Mouse (Mus musculus): ENCODE data around the gene Cfap221. TPM values are rescaled to one million over a fixed set of nuclear protein-coding genes. Genes with fewer than 3 reads are reported as not detected.

Cfap221 gene
- 1.0 TPM for polyA plus RNA-seq (2021)

DNA sequence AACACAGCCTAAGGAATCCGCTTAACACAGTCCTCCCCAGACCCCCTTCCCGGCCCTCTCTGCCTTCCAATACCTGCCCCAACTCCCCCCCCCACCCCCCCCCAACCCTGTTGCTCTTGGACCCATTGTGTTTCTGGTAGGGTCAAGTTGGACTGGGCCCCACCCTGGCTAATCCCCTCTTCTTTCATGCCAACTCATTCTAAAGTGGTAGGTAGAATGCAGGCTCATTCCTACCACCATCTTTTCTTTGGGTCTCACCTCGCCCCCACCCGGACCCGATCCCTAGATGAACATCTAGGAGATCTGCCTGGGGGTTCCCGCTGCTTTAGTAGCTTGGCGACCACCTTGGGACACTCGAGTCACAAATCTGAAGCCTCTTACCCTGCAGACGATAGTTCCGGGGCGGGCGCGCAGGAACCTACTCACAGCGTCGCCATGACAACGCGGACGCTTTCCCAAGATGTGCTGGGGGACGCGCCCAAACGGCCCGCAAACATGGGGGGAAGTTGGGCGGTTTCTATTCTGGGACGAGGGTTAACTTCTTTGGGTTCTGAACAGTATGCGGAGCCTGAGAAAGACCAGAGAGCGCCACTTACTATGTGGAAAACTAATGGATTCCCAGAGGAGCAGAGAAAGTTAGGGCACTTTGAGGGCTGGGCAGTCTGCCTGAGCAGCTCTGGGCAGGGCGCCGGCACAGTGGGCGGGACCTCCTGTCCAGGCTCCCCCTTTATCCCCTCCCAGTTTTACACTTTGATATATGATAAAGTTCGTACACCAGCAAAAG is at the start of gene Cfap221:
Gene Cfap221, minus strand, starts transcription at position 437 of the 784 bp plus-strand sequence.
- TF ChIP-seq CTCF (IDR thresholded peaks at IDR 0.05): no peak
- ATAC-seq (peak; percentile 84), DNase-seq (ENCODE audit: low read depth, low spot score) (no peak)
- ChIA-PET POLR2A (no interaction called here), CTCF (interaction anchor here (1.8 to 2.2 kb wide), 2 partner anchors 11 to 16 kb away, joined by 4 to 8 read pairs; no protein-coding TSS in a partner anchor)
- in situ Hi-C loops (cut with MboI; ENCODE audit: low pct_unique_long_range_greater_than_20kb): no loop called here
- H3K27me3 ChIP-seq: no peaks in the 10 kb centered on the region

DNA sequence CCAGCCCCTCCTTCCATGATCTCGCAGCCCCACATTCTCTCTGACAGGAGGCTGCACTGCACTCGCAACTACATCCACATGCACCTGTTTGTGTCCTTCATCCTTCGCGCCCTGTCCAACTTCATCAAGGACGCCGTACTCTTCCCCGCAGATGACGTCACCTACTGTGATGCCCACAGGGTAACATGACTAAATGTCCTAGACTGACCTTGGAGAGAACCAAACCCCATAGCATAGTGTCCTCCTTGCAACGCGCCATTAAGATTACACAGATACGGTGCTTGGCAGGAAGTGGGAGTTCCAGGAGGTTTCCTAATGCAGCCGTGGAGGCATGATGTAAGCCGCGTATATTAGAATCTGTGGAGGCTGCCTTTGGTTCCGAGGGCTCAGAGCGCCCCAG is 47.5 kb upstream of the Cfap221 start:
- no peaks in the 10 kb centered on the region for H3K27me3 ChIP-seq
- in situ Hi-C loops (cut with MboI; ENCODE audit: low pct_unique_long_range_greater_than_20kb): no loop called here
- ChIA-PET POLR2A (no interaction called here), CTCF (interaction anchor here (1.1 kb wide), 1 partner anchor 17 kb away, joined by 3 read pairs; no protein-coding TSS in a partner anchor)
- no peak for TF ChIP-seq CTCF (IDR thresholded peaks at IDR 0.05)
- DNase-seq (ENCODE audit: low read depth, low spot score) (no peak), ATAC-seq (no peak)

DNA sequence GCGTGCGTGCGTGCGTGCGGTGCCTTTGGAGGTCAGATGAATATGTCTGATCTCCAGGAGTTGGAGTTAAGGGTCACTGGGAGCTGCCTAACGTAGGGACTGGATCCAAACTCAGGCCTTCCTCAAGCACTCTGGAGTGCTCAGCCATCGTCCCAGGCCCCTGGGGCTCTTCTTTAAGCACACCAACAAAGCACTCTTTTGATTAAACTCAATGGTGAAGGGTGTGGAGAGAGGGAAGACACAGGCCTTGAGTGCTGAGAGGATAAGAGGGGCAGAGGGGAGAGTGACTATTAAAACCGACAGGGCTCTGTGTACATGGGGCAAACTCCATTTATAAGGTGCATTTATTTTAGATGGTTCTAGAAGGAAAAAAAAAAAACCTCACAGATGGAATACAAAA is 45.4 kb upstream of the Cfap221 start:
- in situ Hi-C loops (cut with MboI; ENCODE audit: low pct_unique_long_range_greater_than_20kb): no loop called here
- no peak for ATAC-seq
- ChIA-PET CTCF (no interaction called here), POLR2A (no interaction called here)
- TF ChIP-seq CTCF (IDR thresholded peaks at IDR 0.05): no peak
- DNase-seq (ENCODE audit: low read depth, low spot score): no peak
- no peaks in the 10 kb centered on the region for H3K27me3 ChIP-seq

DNA sequence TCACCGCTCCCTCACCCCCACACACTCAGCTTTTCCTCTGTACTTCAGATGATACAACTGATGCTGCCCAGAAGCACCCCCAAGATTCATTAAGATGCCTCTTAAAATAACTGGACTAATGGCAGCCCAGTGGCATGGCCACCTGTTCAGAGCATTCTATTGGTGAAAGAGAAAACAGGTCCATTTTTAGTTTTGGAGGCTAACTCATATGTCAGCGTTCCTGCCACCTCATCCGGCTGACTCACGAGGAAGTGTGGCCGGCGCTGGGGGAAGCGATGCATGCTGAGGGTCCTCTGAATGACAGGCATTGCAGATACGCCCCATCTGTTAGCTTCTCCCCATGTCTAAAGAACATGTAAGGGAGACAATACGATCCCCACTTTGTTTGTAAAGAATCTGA is 41.6 kb upstream of the Cfap221 start:
- CTCF ChIA-PET: interaction anchor here (0.6 to 0.9 kb wide), 2 partner anchors 18 to 221 kb away, joined by 3 to 4 read pairs; no protein-coding TSS in a partner anchor
- POLR2A ChIA-PET: interaction anchor here (1.1 kb wide), 1 partner anchor 62 kb away, joined by 4 read pairs; no protein-coding TSS in a partner anchor
- ATAC-seq (no peak), DNase-seq (ENCODE audit: low read depth, low spot score) (no peak)
- TF ChIP-seq CTCF (IDR thresholded peaks at IDR 0.05): no peak
- in situ Hi-C loops (cut with MboI; ENCODE audit: low pct_unique_long_range_greater_than_20kb): no loop called here
- no peaks in the 10 kb centered on the region for H3K27me3 ChIP-seq

DNA sequence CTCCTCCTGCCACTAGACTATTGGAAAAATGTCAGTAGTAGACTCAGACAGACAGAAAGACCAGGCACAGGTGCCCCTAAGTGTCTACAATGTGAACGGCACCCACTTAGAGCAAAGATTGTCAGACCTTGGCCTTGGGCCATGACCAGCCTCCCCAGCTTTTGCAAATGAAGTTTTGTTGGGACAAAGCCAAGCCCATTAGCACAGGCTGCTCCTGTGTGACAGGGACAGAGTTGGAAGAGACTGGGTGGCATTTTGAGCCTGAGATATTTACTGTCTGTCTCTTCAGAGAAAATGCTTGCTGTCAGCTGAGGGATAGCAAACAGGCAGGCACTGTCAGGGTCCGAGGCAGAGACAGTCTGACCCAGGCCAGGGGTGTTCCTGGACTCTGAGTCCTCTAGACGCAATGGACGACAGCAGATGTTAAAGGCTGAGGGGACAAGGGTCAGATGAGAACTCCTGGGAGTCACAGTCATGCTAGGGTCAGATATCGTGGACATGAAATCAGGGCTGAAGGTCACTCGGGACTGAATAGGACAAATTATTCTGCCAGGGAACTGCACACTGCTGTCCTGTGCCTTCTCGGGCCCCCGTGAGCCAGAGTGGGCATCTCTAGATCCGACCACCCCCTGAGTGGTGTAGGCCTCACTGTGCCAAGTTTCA is 40.1 kb upstream of the Cfap221 start:
- in situ Hi-C loops (cut with MboI; ENCODE audit: low pct_unique_long_range_greater_than_20kb): no loop called here
- DNase-seq (ENCODE audit: low read depth, low spot score): no peak
- ChIA-PET CTCF (no interaction called here), POLR2A (no interaction called here)
- no peak for TF ChIP-seq CTCF (IDR thresholded peaks at IDR 0.05)
- no peaks in the 10 kb centered on the region for H3K27me3 ChIP-seq
- ATAC-seq: no peak

DNA sequence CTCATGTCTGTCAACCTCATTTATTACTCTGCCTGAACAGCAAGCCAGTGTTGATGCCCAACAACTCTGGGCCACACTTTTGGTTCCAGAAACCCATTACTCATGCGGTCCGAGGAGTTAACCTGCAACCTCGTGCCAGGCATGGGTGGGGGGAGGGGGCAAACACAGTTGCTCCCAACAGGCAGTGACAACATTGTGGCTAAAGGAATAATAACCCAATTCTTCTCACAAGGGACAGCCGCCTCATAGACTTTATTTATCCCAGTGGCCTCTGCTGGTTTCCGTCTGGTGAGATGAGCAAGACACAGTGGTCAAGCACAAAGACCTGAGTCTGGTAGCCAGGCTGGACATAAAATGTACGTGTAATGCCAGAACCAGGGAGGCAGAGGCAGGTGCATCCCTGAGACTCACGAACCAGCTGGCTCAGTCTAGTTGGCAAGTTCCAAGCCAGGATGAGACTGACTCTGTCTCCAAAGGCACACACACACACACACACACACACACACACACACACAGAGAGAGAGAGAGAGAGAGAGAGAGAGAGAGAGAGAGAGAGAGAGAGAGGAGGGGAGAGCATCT is 38.5 kb upstream of the Cfap221 start:
- no peak for TF ChIP-seq CTCF (IDR thresholded peaks at IDR 0.05)
- H3K27me3 ChIP-seq: no peaks in the 10 kb centered on the region
- POLR2A ChIA-PET: no interaction called here
- ATAC-seq: no peak
- no peak for DNase-seq (ENCODE audit: low read depth, low spot score)
- CTCF ChIA-PET: interaction anchor here (1.1 to 3.9 kb wide), 3 partner anchors 8 to 58 kb away, joined by 3 to 20 read pairs (median 5); no protein-coding TSS in a partner anchor
- in situ Hi-C loops (cut with MboI; ENCODE audit: low pct_unique_long_range_greater_than_20kb): no loop called here

DNA sequence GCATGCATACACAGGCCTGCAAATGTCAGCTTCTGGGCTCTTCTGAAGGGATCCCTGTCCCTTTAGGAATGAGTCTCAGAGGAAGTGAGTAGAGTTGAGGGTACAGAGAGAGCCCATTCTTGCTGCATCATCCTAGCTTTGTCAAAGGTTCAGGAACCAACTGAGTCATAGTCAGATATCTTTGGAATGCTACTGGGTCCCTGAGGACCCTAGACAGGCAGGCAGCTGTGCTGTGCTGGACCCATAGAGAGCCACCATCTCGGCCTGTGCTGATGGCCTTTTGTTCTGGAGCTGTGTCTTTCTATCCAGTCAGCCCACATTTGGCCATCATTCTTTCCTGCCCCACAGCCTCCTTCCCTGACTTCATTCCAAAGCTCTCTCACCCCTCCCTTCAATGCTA is 37.8 kb upstream of the Cfap221 start:
- in situ Hi-C loops (cut with MboI; ENCODE audit: low pct_unique_long_range_greater_than_20kb): loop anchor here (5.0 kb wide), 1 partner anchor 58 kb away; no protein-coding TSS in a partner anchor
- no peaks in the 10 kb centered on the region for H3K27me3 ChIP-seq
- DNase-seq (ENCODE audit: low read depth, low spot score) (no peak), ATAC-seq (no peak)
- TF ChIP-seq CTCF (IDR thresholded peaks at IDR 0.05): no peak
- POLR2A ChIA-PET: no interaction called here
- CTCF ChIA-PET: interaction anchor here (1.1 to 3.9 kb wide), 3 partner anchors 9 to 59 kb away, joined by 3 to 20 read pairs (median 5); no protein-coding TSS in a partner anchor

DNA sequence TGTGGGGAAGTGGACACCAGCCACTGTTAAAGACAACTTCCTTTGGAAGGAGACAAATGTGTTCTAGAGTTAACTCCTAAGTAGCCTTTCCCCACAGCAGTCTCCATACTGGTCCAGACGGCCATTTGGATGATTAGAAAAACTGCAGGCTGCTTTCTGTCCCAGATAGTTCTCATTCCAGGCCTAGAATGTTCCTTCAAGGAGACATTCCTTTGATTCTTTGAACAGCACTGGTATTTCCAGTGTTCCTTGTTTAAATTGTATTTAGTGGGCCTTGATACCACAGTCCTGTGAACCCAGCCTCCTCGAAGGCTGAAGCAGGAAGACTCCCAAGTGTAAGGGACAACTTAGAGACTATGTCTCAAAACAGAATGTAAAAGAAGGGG is 36.4 kb upstream of the Cfap221 start:
- TF ChIP-seq CTCF (IDR thresholded peaks at IDR 0.05): no peak
- ATAC-seq (no peak), DNase-seq (ENCODE audit: low read depth, low spot score) (no peak)
- ChIA-PET CTCF (interaction anchor here (0.7 to 3.9 kb wide), 10 partner anchors 28 to 127 kb away, joined by 3 to 27 read pairs (median 4); no protein-coding TSS in a partner anchor), POLR2A (interaction anchor here (1.7 kb wide), 1 partner anchor 55 kb away, joined by 5 read pairs; no protein-coding TSS in a partner anchor)
- no peaks in the 10 kb centered on the region for H3K27me3 ChIP-seq
- in situ Hi-C loops (cut with MboI; ENCODE audit: low pct_unique_long_range_greater_than_20kb): loop anchor here (5.0 kb wide), 1 partner anchor 59 kb away; no protein-coding TSS in a partner anchor

DNA sequence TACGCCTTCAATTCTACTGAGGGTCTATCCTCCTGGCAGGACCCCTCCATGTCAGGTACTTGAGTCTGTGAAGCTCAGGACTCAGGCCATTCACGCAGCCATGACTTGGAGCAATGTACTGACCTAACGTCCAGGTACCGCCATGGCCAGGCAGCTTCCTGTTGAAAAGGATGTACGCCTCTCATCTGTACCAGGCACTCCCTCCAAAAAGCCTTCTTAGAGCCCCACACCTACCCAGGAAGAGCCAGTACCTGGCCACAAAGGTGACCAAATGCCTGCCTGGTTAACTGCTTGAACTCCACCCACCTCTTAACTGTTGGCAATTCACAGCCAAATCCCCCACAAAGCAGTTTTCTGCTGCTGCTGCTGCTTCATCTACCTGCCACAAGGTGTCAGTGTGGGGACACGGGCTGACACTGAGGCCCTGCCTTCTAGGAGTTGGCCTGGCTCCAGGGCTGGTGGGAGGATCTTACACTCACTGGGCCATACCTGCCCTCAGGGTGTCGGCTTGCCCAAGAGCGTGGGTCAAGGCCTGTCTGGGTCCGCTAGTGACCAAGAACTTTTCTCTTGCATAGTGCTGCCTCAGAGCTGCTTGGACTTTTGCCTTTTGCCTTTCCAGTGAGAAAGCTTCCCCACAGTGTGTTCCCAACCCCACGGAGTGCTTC is 35.9 kb upstream of the Cfap221 start:
- H3K27me3 ChIP-seq: no peaks in the 10 kb centered on the region
- peak; percentile 74 for ATAC-seq
- ChIA-PET CTCF (interaction anchor here (0.7 to 3.9 kb wide), 15 partner anchors 9 to 128 kb away, joined by 3 to 27 read pairs (median 3); no protein-coding TSS in a partner anchor), POLR2A (interaction anchor here (1.7 kb wide), 1 partner anchor 55 kb away, joined by 5 read pairs; no protein-coding TSS in a partner anchor)
- peak; percentile 97 for TF ChIP-seq CTCF (IDR thresholded peaks at IDR 0.05)
- in situ Hi-C loops (cut with MboI; ENCODE audit: low pct_unique_long_range_greater_than_20kb): loop anchor here (5.0 kb wide), 1 partner anchor 59 kb away; no protein-coding TSS in a partner anchor
- DNase-seq (ENCODE audit: low read depth, low spot score): peak; percentile 60

DNA sequence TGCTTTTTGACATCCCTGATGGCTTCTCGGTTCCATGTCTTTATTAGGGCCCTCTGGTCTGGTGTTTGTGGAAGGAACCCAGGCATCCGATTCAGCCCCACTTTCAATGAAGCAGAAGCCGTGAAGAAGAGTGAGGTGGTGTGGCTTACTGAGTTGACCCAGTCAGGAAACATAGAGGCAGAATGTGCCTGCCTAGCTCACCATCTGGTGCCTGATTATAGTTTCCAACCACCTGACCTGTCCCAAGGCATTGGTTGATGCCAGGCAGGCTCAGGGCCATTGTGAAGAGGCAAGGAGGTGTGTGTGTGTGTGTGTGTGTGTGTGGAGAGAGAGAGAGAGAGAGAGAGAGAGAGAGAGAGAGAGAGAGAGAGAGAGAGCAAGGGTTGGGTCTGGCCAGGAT is 33.4 kb upstream of the Cfap221 start:
- no peak for TF ChIP-seq CTCF (IDR thresholded peaks at IDR 0.05)
- ChIA-PET CTCF (interaction anchor here (0.7 to 1.3 kb wide), 3 partner anchors 10 to 417 kb away, joined by 3 read pairs; no protein-coding TSS in a partner anchor), POLR2A (no interaction called here)
- no peaks in the 10 kb centered on the region for H3K27me3 ChIP-seq
- DNase-seq (ENCODE audit: low read depth, low spot score) (no peak), ATAC-seq (no peak)
- in situ Hi-C loops (cut with MboI; ENCODE audit: low pct_unique_long_range_greater_than_20kb): loop anchor here (5.0 kb wide), 1 partner anchor 62 kb away; no protein-coding TSS in a partner anchor
